Mouse (Mus musculus) splenic B cell, adult 2 months (primary cell): ENCODE data around the gene Rcor2.
A peak's percentile ranks its signal among the peaks of the same experiment; 100 is the strongest.

ENCODE experiments used
- DNase-seq: peaks from one replicate; pipeline ENCODE4 v3.0.0-alpha.2; 2011; ENCODE audit warnings: low read depth, low spot score
- H3K27me3 ChIP-seq: 2 replicates; pipeline ENCODE4 v1.6.1; 2012; ENCODE audit warnings: mild to moderate bottlenecking, low read length, moderate library complexity, mixed read lengths; ENCODE audit not compliant: control insufficient read depth, poor library complexity, insufficient read depth, severe bottlenecking
- H3K36me3 ChIP-seq: 2 replicates; pipeline ENCODE4 v1.6.1; 2012; ENCODE audit warnings: mild to moderate bottlenecking, low read length, moderate library complexity, mixed read lengths; ENCODE audit not compliant: control insufficient read depth, poor library complexity, insufficient read depth, severe bottlenecking

Rcor2 gene

GRCm38 (mm10) chr19:7294098-7294876, 27.2 kb downstream of the Rcor2 start:
- Histone ChIP-seq H3K36me3 (peaks cover 4% of the 10 kb centered on the region; the same call in 1 of the 2 replicates), H3K27me3 (no peaks in the 10 kb centered on the region; the same call in 1 of the 2 replicates)
- DNase-seq: no peak

GRCm38 (mm10) chr19:7295071-7295658, 28.0 kb downstream of the Rcor2 start:
- H3K27me3 ChIP-seq: no peaks in the 10 kb centered on the region; the same call in 1 of the 2 replicates
- H3K36me3 ChIP-seq: peaks cover 2% of the 10 kb centered on the region; the same call in 1 of the 2 replicates
- DNase-seq: peak; percentile 74

GRCm38 (mm10) chr19:7295959-7296358, 28.8 kb downstream of the Rcor2 start:
- DNase-seq: no peak
- no peaks in the 10 kb centered on the region for H3K36me3 ChIP-seq
- H3K27me3 ChIP-seq: no peaks in the 10 kb centered on the region; the same call in 1 of the 2 replicates

GRCm38 (mm10) chr19:7299052-7299451, 31.9 kb downstream of the Rcor2 start:
- Histone ChIP-seq H3K27me3 (no peaks in the 10 kb centered on the region; the same call in 1 of the 2 replicates), H3K36me3 (no peaks in the 10 kb centered on the region)
- no peak for DNase-seq

GRCm38 (mm10) chr19:7300078-7300477, 33.0 kb downstream of the Rcor2 start:
- no peaks in the 10 kb centered on the region for H3K36me3 ChIP-seq
- no peak for DNase-seq

GRCm38 (mm10) chr19:7301647-7302492, 34.7 kb downstream of the Rcor2 start:
- H3K27me3 ChIP-seq: no peaks in the 10 kb centered on the region
- no peak for DNase-seq
- no peaks in the 10 kb centered on the region for H3K36me3 ChIP-seq

More at GRCm38 (mm10) chr19:7300078-7300477, 33.0 kb downstream of the Rcor2 start:
- H3K27me3 ChIP-seq: no peaks in the 10 kb centered on the region

GRCm38 (mm10) chr19:7302493-7302797, 35.3 kb downstream of the Rcor2 start:
- DNase-seq: no peak
- no peaks in the 10 kb centered on the region for H3K36me3 ChIP-seq
- no peaks in the 10 kb centered on the region for H3K27me3 ChIP-seq

GRCm38 (mm10) chr19:7303796-7304195, 36.7 kb downstream of the Rcor2 start:
- Histone ChIP-seq H3K36me3 (no peaks in the 10 kb centered on the region), H3K27me3 (no peaks in the 10 kb centered on the region)
- DNase-seq: no peak

- no peak for DNase-seq
- Histone ChIP-seq H3K36me3 (no peaks in the 10 kb centered on the region), H3K27me3 (no peaks in the 10 kb centered on the region)
Measured at GRCm38 (mm10) chr19:7304801-7305200, 37.7 kb downstream of the Rcor2 start.

- no peaks in the 10 kb centered on the region for H3K36me3 ChIP-seq
- H3K27me3 ChIP-seq: no peaks in the 10 kb centered on the region
- no peak for DNase-seq
Measured at GRCm38 (mm10) chr19:7305380-7306310, 38.5 kb downstream of the Rcor2 start.

GRCm38 (mm10) chr19:7306968-7307367, 39.8 kb downstream of the Rcor2 start:
- no peak for DNase-seq
- Histone ChIP-seq H3K27me3 (no peaks in the 10 kb centered on the region), H3K36me3 (no peaks in the 10 kb centered on the region)

- Histone ChIP-seq H3K27me3 (no peaks in the 10 kb centered on the region), H3K36me3 (no peaks in the 10 kb centered on the region)
- DNase-seq: no peak
Measured at GRCm38 (mm10) chr19:7307995-7308770, 41.1 kb downstream of the Rcor2 start.

GRCm38 (mm10) chr19:7309738-7310330, 42.7 kb downstream of the Rcor2 start:
- Histone ChIP-seq H3K27me3 (no peaks in the 10 kb centered on the region), H3K36me3 (0 out of 2 replicates have a peak, but pooled peaks cover 2% of the 10 kb centered on the region)
- DNase-seq: no peak
